Comparison of ENCODE assay signal across 24 mouse cellular contexts in genomic region chr2:91162952-91163351, GRCm38 (mm10). TPM values are rescaled to one million over a fixed set of nuclear protein-coding genes. Genes with fewer than 3 reads are reported as not detected.
DNase-seq lines count a peak whose midpoint lies in the region; ATAC-seq and TF ChIP-seq lines count a peak whose summit lies in the region.
"Had no signal": no experiment of that assay in that cellular context is flagged by ENCODE, and none has a peak within 500 bp of the region (broad histone marks: within the 10 kb centered on the region; RNA-seq: fewer than 3 reads in every experiment).

No protein-coding gene starts in this region.

- no peak overlapping the region for H3K9ac ChIP-seq in MEL (ENCODE audit: control insufficient read depth, low read depth, low read length, poor library complexity, severe bottlenecking)
- H3K9ac ChIP-seq in forebrain, embryonic 12.5 days, result no peak overlapping the region

- no peak for TF ChIP-seq CTCF in MEL (IDR thresholded peaks at IDR 0.05 in 2 of 3, conservative IDR thresholded peaks at IDR 0.05 in 1 of 3; ENCODE audit: control insufficient read depth in 1 of 3, insufficient read depth in 1 of 3, low read depth in 2 of 3, low read length in 3 of 3, poor library complexity in 1 of 3, severe bottlenecking in 1 of 3)

- H3K27ac ChIP-seq in MEL (ENCODE audit: control insufficient read depth, low read depth, low read length), result no peak overlapping the region
- no peak overlapping the region for H3K27ac ChIP-seq in forebrain, embryonic 12.5 days

- no peaks in the 10 kb centered on the region for H3K27me3 ChIP-seq in MEL (ENCODE audit: control insufficient read depth in 1 of 2, insufficient read depth in 2 of 2, low read length in 2 of 2)
- no peaks in the 10 kb centered on the region for H3K27me3 ChIP-seq in forebrain, embryonic 12.5 days
- H3K27me3 ChIP-seq: CH12.LX, Patski had no signal

- 86% methylated on average over 4 of the region's 4 CpGs for WGBS in forebrain, embryonic 12.5 days

- peak; percentile 20 to 51; a peak in 3 of 4 replicates for TF ChIP-seq EP300 in MEL (IDR thresholded peaks at IDR 0.05; ENCODE audit: low read depth in 1 of 2, low read length in 2 of 2)

- no peaks in the 10 kb centered on the region for H3K79me2 ChIP-seq in MEL (ENCODE audit: control insufficient read depth, insufficient read depth, low read length, poor library complexity)

- no peak for TF ChIP-seq POLR2A in MEL (IDR thresholded peaks at IDR 0.05; ENCODE audit: control insufficient read depth in 1 of 2, insufficient read depth in 1 of 2, low read depth in 1 of 2, low read length in 2 of 2, poor library complexity in 1 of 2)

- no peaks in the 10 kb centered on the region for H3K9me3 ChIP-seq in MEL (replicated peaks; ENCODE audit: insufficient read depth, low read length)
- H3K9me3 ChIP-seq in forebrain, embryonic 12.5 days, result no peaks in the 10 kb centered on the region
- H3K9me3 ChIP-seq: G1E had no signal

- no peak overlapping the region for H3K4me3 ChIP-seq in MEL (ENCODE audit: control insufficient read depth in 1 of 2, insufficient read depth in 1 of 2, low read depth in 2 of 2, low read length in 2 of 2)
- H3K4me3 ChIP-seq in forebrain, embryonic 12.5 days (replicated peaks), result no peak overlapping the region

- no peak for DNase-seq in MEL (ENCODE audit: low read depth, low spot score)
- no peak for DNase-seq in cerebellum, postnatal 4 days (ENCODE audit: low spot score in 2 of 2)
- no peak for DNase-seq in cerebellum, postnatal 14 days
- no peak for DNase-seq in cerebellum, adult 9-11 months
- DNase-seq: adrenal gland, adult 2 months; adrenal gland, adult 8-10 months; adrenal gland, postnatal 10 days; adrenal gland, postnatal 14 days; adrenal gland, postnatal 25 days; adrenal gland, postnatal 36 days; B cell, adult 2 months; cerebellum, adult 11 months; cerebellum, adult 11-12 months; cerebellum, adult 18-20 months had no signal

- no peak overlapping the region for H3K4me2 ChIP-seq in forebrain, embryonic 12.5 days

- peaks cover 5 to 44% of the 10 kb centered on the region in 2 experiments for H3K36me3 ChIP-seq in MEL (ENCODE audit: control insufficient read depth in 1 of 2, insufficient read depth in 2 of 2, low read length in 2 of 2)
- H3K36me3 ChIP-seq in forebrain, embryonic 12.5 days (replicated peaks), result peaks cover 88% of the 10 kb centered on the region

- no peak for TF ChIP-seq RAD21 in MEL (IDR thresholded peaks at IDR 0.05; ENCODE audit: low read depth, low read length)

- peak; percentile 37 for ATAC-seq in common myeloid progenitor, adult 5-6 weeks (replicated peaks; ENCODE audit: low read depth, poor library complexity, severe bottlenecking)
- ATAC-seq in granulocyte monocyte progenitor cell, adult 5-6 weeks (replicated peaks; ENCODE audit: poor library complexity, severe bottlenecking), result peak; percentile 66
- peak; percentile 29; the same call in 1 of the 2 replicates for ATAC-seq in megakaryocyte progenitor cell, adult 5-6 weeks (replicated peaks; ENCODE audit: poor library complexity)
- no peak for ATAC-seq in forebrain, embryonic 12.5 days (ENCODE audit: low FRiP score)
- ATAC-seq: activated CD4-positive, CD25-positive, alpha-beta regulatory T cell, adult 4 months; CD4-positive, CD25-positive, alpha-beta regulatory T cell, adult 4 months; Patski had no signal

- H3K4me1 ChIP-seq in MEL (ENCODE audit: control insufficient read depth in 1 of 2, insufficient read depth in 2 of 2, low read length in 2 of 2), result peaks cover 15 to 37% of the 10 kb centered on the region in 2 experiments
- no peaks in the 10 kb centered on the region for H3K4me1 ChIP-seq in forebrain, embryonic 12.5 days

TF ChIP-seq in MEL, 35 proteins besides CTCF, POLR2A, EP300 and RAD21:
- TF ChIP-seq ZKSCAN1 (IDR thresholded peaks at IDR 0.05; ENCODE audit: low read depth, low read length) (no peak), SMC3 (IDR thresholded peaks at IDR 0.05; ENCODE audit: low read depth, low read length) (no peak), USF1 (IDR thresholded peaks at IDR 0.05; ENCODE audit: low read depth, low read length) (no peak), CHD1 (IDR thresholded peaks at IDR 0.05; ENCODE audit: low read depth, low read length) (no peak), RCOR1 (IDR thresholded peaks at IDR 0.05; ENCODE audit: low read depth, low read length) (peak; percentile 56; the same call in 1 of the 2 replicates), POLR2AphosphoS5 (IDR thresholded peaks at IDR 0.05; ENCODE audit: borderline replicate concordance, low read depth, low read length) (no peak), SIN3A (IDR thresholded peaks at IDR 0.05; ENCODE audit: low read length) (no peak), UBTF (IDR thresholded peaks at IDR 0.05; ENCODE audit: borderline replicate concordance, insufficient read depth, low read depth, low read length) (no peak), KAT2A (conservative IDR thresholded peaks at IDR 0.05; ENCODE audit: low read depth, low read length) (no peak), NRF1 (IDR thresholded peaks at IDR 0.05; ENCODE audit: insufficient read depth, low read depth, low read length, poor library complexity, severe bottlenecking) (no peak), BHLHE40 (IDR thresholded peaks at IDR 0.05; ENCODE audit: borderline replicate concordance, low read depth, low read length) (no peak), NELFE (IDR thresholded peaks at IDR 0.05; ENCODE audit: low read depth, low read length) (no peak), ZNF384 (IDR thresholded peaks at IDR 0.05; ENCODE audit: low read depth, low read length) (no peak), E2F4 (IDR thresholded peaks at IDR 0.05; ENCODE audit: borderline replicate concordance, low read depth, low read length) (no peak), GATA1 (IDR thresholded peaks at IDR 0.05; ENCODE audit: low read depth, low read length) (peak; percentile 63), MXI1 (IDR thresholded peaks at IDR 0.05; ENCODE audit: low read depth, low read length) (no peak), ETS1 (IDR thresholded peaks at IDR 0.05; ENCODE audit: low read depth, low read length) (0 out of 2 replicates have a peak, but pooled peaks have one; percentile 36), USF2 (IDR thresholded peaks at IDR 0.05; ENCODE audit: borderline replicate concordance in 1 of 2, insufficient read depth in 1 of 2, low read depth in 1 of 2, low read length in 2 of 2) (no peak), MYC (IDR thresholded peaks at IDR 0.05; ENCODE audit: low read depth, low read length) (no peak), MYB (IDR thresholded peaks at IDR 0.05; ENCODE audit: low read depth, low read length) (no peak), ELF1 (IDR thresholded peaks at IDR 0.05; ENCODE audit: low read depth, low read length) (no peak), ZMIZ1 (IDR thresholded peaks at IDR 0.05; ENCODE audit: low read depth, low read length) (no peak)

RNA-seq across cellular contexts. Expression of gene Madd, which starts 20.7 kb away (rescaled TPM):
- 15.7 and 17.5 TPM in 2 replicates for total RNA-seq in MEL (2012; rRNA removed)
- 10 to 100 TPM in 1 of 2 experiments, not detected in 1; 27.4 TPM for polyA plus RNA-seq in MEL (2012; ENCODE audit: insufficient read depth in 1 of 2, insufficient read length in 2 of 2, low read depth in 1 of 2, low replicate concordance in 2 of 2, missing spikeins in 1 of 2)
- total RNA-seq in common myeloid progenitor, adult 5-6 weeks (2017), result 46.4 and 55.6 TPM in 2 replicates
- 49.5 and 64.6 TPM in 2 replicates for total RNA-seq in granulocyte monocyte progenitor cell, adult 5-6 weeks (2014; fragmentation: Nextera tagmentation)
- total RNA-seq in granulocyte monocyte progenitor cell, adult 5-6 weeks (2017), result 21.3 and 26.5 TPM in 2 replicates
- 15.8 and 19.9 TPM in 2 replicates for total RNA-seq in megakaryocyte progenitor cell, adult 5-6 weeks (2015)
- 27.3 and 34.4 TPM in 2 replicates for total RNA-seq in megakaryocyte progenitor cell, adult 5-6 weeks (2017)
- 39.1 and 41.2 TPM in 2 replicates for polyA plus RNA-seq in forebrain, embryonic 12.5 days (2016; fragmentation: Nextera tagmentation; extraction: Ambion mirVana)

RNA-seq across cellular contexts. Expression of gene Nr1h3, which starts 39.7 kb away (rescaled TPM):
- total RNA-seq in MEL (2012; rRNA removed), result 3.5 and 4.7 TPM in 2 replicates
- 1 to 10 TPM in 1 of 2 experiments, not detected in 1; 6.9 TPM for polyA plus RNA-seq in MEL (2012; ENCODE audit: insufficient read depth in 1 of 2, insufficient read length in 2 of 2, low read depth in 1 of 2, low replicate concordance in 2 of 2, missing spikeins in 1 of 2)
- 0.23 TPM in 1 of 2 replicates, not detected in the other for total RNA-seq in common myeloid progenitor, adult 5-6 weeks (2017)
- total RNA-seq in granulocyte monocyte progenitor cell, adult 5-6 weeks (2014; fragmentation: Nextera tagmentation), result 0.15 and 3.6 TPM in 2 replicates
- 0.15 and 1.1 TPM in 2 replicates for total RNA-seq in granulocyte monocyte progenitor cell, adult 5-6 weeks (2017)
- 0.81 and 0.86 TPM in 2 replicates for total RNA-seq in megakaryocyte progenitor cell, adult 5-6 weeks (2015)
- 0.95 TPM in 1 of 2 replicates, not detected in the other for total RNA-seq in megakaryocyte progenitor cell, adult 5-6 weeks (2017)
- 1.4 TPM in 2 replicates for polyA plus RNA-seq in forebrain, embryonic 12.5 days (2016; fragmentation: Nextera tagmentation; extraction: Ambion mirVana)

RNA-seq across cellular contexts. Expression of gene Acp2, which starts 39.7 kb away (rescaled TPM):
- 5.4 and 7.3 TPM in 2 replicates for total RNA-seq in MEL (2012; rRNA removed)
- 10 to 100 TPM in 1 of 2 experiments, not detected in 1; 11.3 TPM for polyA plus RNA-seq in MEL (2012; ENCODE audit: insufficient read depth in 1 of 2, insufficient read length in 2 of 2, low read depth in 1 of 2, low replicate concordance in 2 of 2, missing spikeins in 1 of 2)
- total RNA-seq in common myeloid progenitor, adult 5-6 weeks (2017), result 6.5 and 15.3 TPM in 2 replicates
- total RNA-seq in granulocyte monocyte progenitor cell, adult 5-6 weeks (2014; fragmentation: Nextera tagmentation), result 21.8 and 22.6 TPM in 2 replicates
- total RNA-seq in granulocyte monocyte progenitor cell, adult 5-6 weeks (2017), result 16.0 and 17.0 TPM in 2 replicates
- 15.8 and 15.9 TPM in 2 replicates for total RNA-seq in megakaryocyte progenitor cell, adult 5-6 weeks (2015)
- 15.2 and 26.2 TPM in 2 replicates for total RNA-seq in megakaryocyte progenitor cell, adult 5-6 weeks (2017)
- 33.2 and 33.9 TPM in 2 replicates for polyA plus RNA-seq in forebrain, embryonic 12.5 days (2016; fragmentation: Nextera tagmentation; extraction: Ambion mirVana)

RNA-seq across cellular contexts. Expression of gene Mybpc3, which starts 45.0 kb away (rescaled TPM):
- total RNA-seq in MEL (2012; rRNA removed), result 0.19 and 0.29 TPM in 2 replicates
- polyA plus RNA-seq in MEL (2012; ENCODE audit: insufficient read depth in 1 of 2, insufficient read length in 2 of 2, low read depth in 1 of 2, low replicate concordance in 2 of 2, missing spikeins in 1 of 2), result under 1 TPM in 1 of 2 experiments, not detected in 1; 0.50 TPM
- 0.09 and 0.15 TPM in 2 replicates for total RNA-seq in common myeloid progenitor, adult 5-6 weeks (2017)
- total RNA-seq in granulocyte monocyte progenitor cell, adult 5-6 weeks (2014; fragmentation: Nextera tagmentation), result 1.5 TPM in 1 of 2 replicates, not detected in the other
- 0.62 TPM in 1 of 2 replicates, not detected in the other for total RNA-seq in granulocyte monocyte progenitor cell, adult 5-6 weeks (2017)
- total RNA-seq in megakaryocyte progenitor cell, adult 5-6 weeks (2015), result 0.17 TPM in 1 of 2 replicates, not detected in the other
- total RNA-seq in megakaryocyte progenitor cell, adult 5-6 weeks (2017), result 0.20 TPM in 1 of 2 replicates, not detected in the other
- 0.14 and 0.19 TPM in 2 replicates for polyA plus RNA-seq in forebrain, embryonic 12.5 days (2016; fragmentation: Nextera tagmentation; extraction: Ambion mirVana)
- total RNA-seq: adrenal gland, postnatal 14 days; adrenal gland, postnatal 25 days; adrenal gland, postnatal 36 days; G1E had no signal
- polyA plus RNA-seq: activated CD4-positive, CD25-positive, alpha-beta regulatory T cell, adult 4 months; adrenal gland, adult 2 months; C2C12; CD4-positive, CD25-positive, alpha-beta regulatory T cell, adult 4 months; G1E; Patski had no signal
